Mouse (Mus musculus) gonadal fat pad, adult 2 months (tissue): ENCODE measurements around the gene Mon2. TPM values are rescaled to one million over a fixed set of nuclear protein-coding genes. Genes with fewer than 3 reads are reported as not detected.
"Not testable (repeated sequence)": the region's sequence is repeated elsewhere in the genome, so short reads cannot be mapped to it uniquely, and the experiment has no call there.

ENCODE experiments used
- DNase-seq: peaks from one replicate; pipeline ENCODE4 v3.0.0-alpha.2; 2012; ENCODE audit warnings: low read depth
- polyA plus RNA-seq: library from polyadenylated mRNA; depleted of rRNA; stranded (reverse); fragments of >200 nt; gene quantifications from 2 replicates; pipeline ENCODE4 v1.2.3, GENCODE M21; 2012

The Mon2 gene
- polyA plus RNA-seq, 1 experiment, result 77.7 TPM

- DNase-seq, result no peak
These were observed 81.8 kb downstream of the Mon2 start for GRCm38 (mm10) chr10:122994402-122995107.

- DNase-seq, result no peak
These were observed 84.7 kb downstream of the Mon2 start for GRCm38 (mm10) chr10:122991648-122992047.

- DNase-seq, result no peak
These were observed 85.3 kb downstream of the Mon2 start for GRCm38 (mm10) chr10:122991053-122991452.

GRCm38 (mm10) chr10:122990606-122991005 lies 85.7 kb downstream of the Mon2 start:
- no peak for DNase-seq

GRCm38 (mm10) chr10:122989916-122990315 lies 86.4 kb downstream of the Mon2 start:
- DNase-seq, result peak; percentile 62

GRCm38 (mm10) chr10:122988372-122988771 lies 87.9 kb downstream of the Mon2 start:
- DNase-seq, result no peak

- no peak for DNase-seq
These were observed 88.6 kb downstream of the Mon2 start for GRCm38 (mm10) chr10:122987671-122988128.

GRCm38 (mm10) chr10:122986320-122987225 lies 89.7 kb downstream of the Mon2 start:
- no peak for DNase-seq

- DNase-seq, result no peak
These were observed 90.6 kb downstream of the Mon2 start for GRCm38 (mm10) chr10:122985515-122986319.

GRCm38 (mm10) chr10:122985252-122985514 lies 91.1 kb downstream of the Mon2 start:
- DNase-seq, result no peak

GRCm38 (mm10) chr10:122984531-122985251 lies 91.6 kb downstream of the Mon2 start:
- DNase-seq, result no peak

GRCm38 (mm10) chr10:122983579-122984530 lies 92.5 kb downstream of the Mon2 start:
- no peak for DNase-seq

GRCm38 (mm10) chr10:122982909-122983578 lies 93.3 kb downstream of the Mon2 start:
- no peak for DNase-seq

GRCm38 (mm10) chr10:122980123-122980522 lies 96.2 kb downstream of the Mon2 start:
- DNase-seq, result no peak

GRCm38 (mm10) chr10:122979356-122979755 lies 96.9 kb downstream of the Mon2 start:
- DNase-seq, result no peak

GRCm38 (mm10) chr10:122976038-122976437 lies 100.3 kb downstream of the Mon2 start:
- DNase-seq, result no peak

GRCm38 (mm10) chr10:122973241-122973640 lies 103.1 kb downstream of the Mon2 start:
- DNase-seq, result no peak

- no peak for DNase-seq
These were observed 106.1 kb downstream of the Mon2 start for GRCm38 (mm10) chr10:122970188-122970587.

GRCm38 (mm10) chr10:122966421-122966820 lies 109.9 kb downstream of the Mon2 start:
- DNase-seq, result no peak

- not testable (repeated sequence) for DNase-seq
These were observed 110.7 kb downstream of the Mon2 start for GRCm38 (mm10) chr10:122965650-122966049.
